Mouse (Mus musculus) lung, adult 2 months (tissue): Measurements from ENCODE around the gene Pkmyt1. TPM values are rescaled to one million over a fixed set of nuclear protein-coding genes. Genes with fewer than 3 reads are reported as not detected.

Source experiments
- DNase-seq: peaks from one replicate; pipeline ENCODE4 v3.0.0; 2022
- H3K4me1 ChIP-seq: fragments of 200-500 bp; 2 replicates; pipeline ENCODE4 v1.6.1; 2011; ENCODE audit warnings: low read length; ENCODE audit not compliant: control insufficient read depth, insufficient read depth
- H3K4me3 ChIP-seq: fragments of 200-500 bp; replicated peaks from 2 replicates; pipeline ENCODE3; 2011; ENCODE audit warnings: low read depth, mild to moderate bottlenecking, control low read depth, low read length; ENCODE audit errors: extremely low read depth
- CTCF ChIP-seq: fragments of 200-500 bp; IDR thresholded peaks from 2 replicates; pipeline ENCODE4 v1.5.1; 2011; ENCODE audit warnings: mild to moderate bottlenecking, low read length, control low read depth; ENCODE audit not compliant: insufficient read depth
- POLR2A ChIP-seq: fragments of 200-500 bp; IDR thresholded peaks from 2 replicates; pipeline ENCODE4 v1.6.1; 2011; ENCODE audit warnings: low read depth, mild to moderate bottlenecking, control low read depth, low read length, borderline replicate concordance; ENCODE audit errors: extremely low read depth
- WGBS: fragments of 180-500 bp; shearing (Covaris S2); methylation state at CpG from one replicate; pipeline ENCODE4 v1.1.7; 2018; 5-methylcytosine and 5-hydroxymethylcytosine counted together
- polyA plus RNA-seq: library from polyadenylated mRNA; depleted of rRNA; stranded (reverse); fragments of >200 nt; gene quantifications from 2 replicates; pipeline ENCODE4 v1.2.3, GENCODE M21; 2012

Gene Pkmyt1
- polyA plus RNA-seq, 1 experiment: 21.8 TPM

DNA sequence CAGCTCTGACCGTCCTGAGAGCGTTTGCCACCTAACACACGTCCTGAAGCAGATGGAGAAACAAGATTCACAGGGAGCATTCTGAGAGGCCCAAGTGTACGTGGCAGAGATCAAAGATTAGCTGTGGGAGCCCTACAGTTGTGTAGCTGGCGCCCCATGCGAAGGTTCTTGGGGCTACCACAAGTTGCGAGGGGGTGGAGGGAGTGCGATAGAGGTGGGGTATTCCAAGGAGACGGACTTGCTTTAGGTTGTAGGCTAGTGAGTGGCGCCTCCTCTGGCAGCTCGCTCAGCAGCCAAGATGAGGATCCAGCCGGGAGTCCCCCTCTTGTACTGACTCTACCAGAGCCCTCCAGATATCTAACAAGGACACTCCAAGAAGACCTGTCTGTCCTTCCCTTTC is 20.2 kb downstream of the Pkmyt1 start:
- WGBS: 19% methylated on average over 12 of the region's 12 CpGs

DNA sequence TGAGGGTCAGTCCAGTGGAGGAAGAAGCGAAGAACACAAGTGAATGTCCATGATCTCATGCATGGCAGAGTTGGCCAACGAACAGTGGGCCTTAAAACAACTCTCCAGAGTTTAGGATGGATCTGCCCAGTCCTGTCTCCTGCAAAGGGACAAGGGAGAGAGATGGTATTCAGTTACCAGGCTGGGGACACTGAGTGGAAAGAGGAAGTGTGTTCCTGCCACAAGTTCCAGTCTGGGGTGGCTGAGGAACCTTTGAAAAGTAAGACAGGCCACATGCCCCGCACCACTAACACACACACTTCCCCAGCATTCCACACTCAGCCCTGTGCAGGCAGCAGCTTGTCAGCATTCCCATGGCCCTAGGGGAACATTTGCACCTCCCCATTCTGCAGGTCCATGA is 20.6 kb downstream of the Pkmyt1 start:
- WGBS: 81% methylated on average over 3 of the region's 3 CpGs
- no peak for TF ChIP-seq CTCF
- H3K4me3 ChIP-seq: no peak overlapping the region
- DNase-seq: no peak
- H3K4me1 ChIP-seq: peaks cover 12% of the 10 kb centered on the region

More for the DNA sequence above, 20.2 kb downstream of the Pkmyt1 start:
- Histone ChIP-seq H3K4me3 (no peak overlapping the region), H3K4me1 (peaks cover 12% of the 10 kb centered on the region)
- DNase-seq: no peak
- no peak for TF ChIP-seq POLR2A
- 0 out of 2 replicates have a peak, but pooled peaks have one; percentile 4 for TF ChIP-seq CTCF

DNA sequence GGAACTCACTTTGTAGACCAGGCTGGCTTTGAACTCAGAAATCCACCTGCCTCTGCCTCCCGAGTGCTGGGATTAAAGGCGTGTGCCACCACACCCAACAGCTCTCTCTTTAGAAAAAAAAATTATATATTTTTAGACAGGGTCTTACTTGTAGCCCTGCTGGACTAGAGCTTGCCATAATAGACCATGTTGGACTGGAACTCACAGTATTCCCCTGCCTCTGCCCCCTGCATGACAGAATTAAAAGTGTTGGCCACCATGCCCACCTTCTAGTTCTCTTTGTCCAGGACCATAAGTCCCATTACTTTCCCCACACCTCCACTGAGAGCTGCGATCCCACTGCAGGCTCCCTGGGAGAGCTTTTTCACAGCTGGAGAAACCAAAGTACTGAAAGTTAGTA is 21.3 kb downstream of the Pkmyt1 start:
- no peak overlapping the region for H3K4me3 ChIP-seq
- peaks cover 6% of the 10 kb centered on the region for H3K4me1 ChIP-seq
- no peak for TF ChIP-seq POLR2A
- no peak for TF ChIP-seq CTCF
- no peak for DNase-seq
- WGBS: 79% methylated on average over 3 of the region's 3 CpGs

DNA sequence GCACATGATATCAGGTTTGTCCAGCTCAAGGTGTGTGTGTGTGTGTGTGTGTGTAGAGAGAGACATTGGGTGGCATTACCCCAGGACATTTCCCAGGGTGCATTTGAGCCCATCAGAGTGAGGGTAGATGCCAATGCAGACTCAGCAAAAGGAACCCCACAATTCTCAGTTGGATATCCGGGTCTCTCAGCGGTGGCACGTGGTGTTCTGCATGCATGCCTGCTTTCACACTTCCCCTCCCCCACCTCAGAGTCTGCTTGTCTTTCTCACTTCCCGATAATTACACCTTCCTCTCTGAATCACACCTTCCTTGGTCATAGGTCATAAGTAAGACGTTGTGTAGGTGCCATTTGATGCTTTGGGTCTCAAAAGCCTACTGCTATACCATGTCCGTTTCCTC is 21.9 kb downstream of the Pkmyt1 start:
- 19% methylated on average over 6 of the region's 6 CpGs for WGBS
- DNase-seq: no peak
- no peak for TF ChIP-seq CTCF
- no peak for TF ChIP-seq POLR2A

DNA sequence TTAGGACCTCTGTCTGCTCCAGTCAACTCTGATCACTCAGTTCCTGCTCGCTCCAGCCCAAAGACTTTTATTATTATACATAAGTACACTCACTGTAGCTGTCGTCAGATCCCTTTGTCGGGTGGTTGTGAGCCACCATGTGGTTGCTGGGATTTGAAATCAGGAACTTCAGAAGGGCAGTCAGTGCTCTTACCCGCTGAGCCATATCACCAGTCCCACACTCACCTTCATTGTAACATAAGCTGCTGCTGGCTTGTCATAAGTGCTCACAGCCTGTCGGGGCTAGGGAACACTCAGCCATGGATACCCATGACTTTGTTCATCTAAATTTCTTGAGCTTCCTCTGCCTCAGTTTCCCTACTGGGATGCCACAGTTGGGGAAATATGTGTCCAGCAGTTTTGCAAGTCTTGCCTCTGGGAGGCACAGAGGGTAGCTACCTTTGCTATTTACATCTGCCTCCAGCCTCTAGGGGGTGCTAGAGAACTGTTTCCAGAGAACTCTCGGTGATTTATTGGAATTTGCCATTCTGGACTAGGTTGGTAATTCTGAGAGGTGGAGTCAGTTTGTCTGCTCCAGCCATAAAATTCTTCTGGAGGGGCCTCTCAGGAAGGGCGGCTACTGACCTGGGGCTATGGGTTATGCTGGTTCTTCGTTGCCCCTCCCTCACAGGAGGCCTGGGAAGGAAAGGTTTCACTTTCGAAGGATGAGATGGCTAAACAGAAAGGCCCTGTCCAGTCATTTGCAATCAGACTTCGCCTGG is 22.7 kb downstream of the Pkmyt1 start:
- peak; percentile 68 for DNase-seq
- Histone ChIP-seq H3K4me3 (peak overlapping the region; percentile 40), H3K4me1 (peaks cover 4% of the 10 kb centered on the region; the same call in 1 of the 2 replicates)
- 18% methylated on average over 10 of the region's 10 CpGs for WGBS
- peak; percentile 45 for TF ChIP-seq CTCF
- TF ChIP-seq POLR2A: no peak

More for the DNA sequence above, 21.9 kb downstream of the Pkmyt1 start:
- H3K4me3 ChIP-seq: no peak overlapping the region
- H3K4me1 ChIP-seq: peaks cover 4% of the 10 kb centered on the region; the same call in 1 of the 2 replicates

DNA sequence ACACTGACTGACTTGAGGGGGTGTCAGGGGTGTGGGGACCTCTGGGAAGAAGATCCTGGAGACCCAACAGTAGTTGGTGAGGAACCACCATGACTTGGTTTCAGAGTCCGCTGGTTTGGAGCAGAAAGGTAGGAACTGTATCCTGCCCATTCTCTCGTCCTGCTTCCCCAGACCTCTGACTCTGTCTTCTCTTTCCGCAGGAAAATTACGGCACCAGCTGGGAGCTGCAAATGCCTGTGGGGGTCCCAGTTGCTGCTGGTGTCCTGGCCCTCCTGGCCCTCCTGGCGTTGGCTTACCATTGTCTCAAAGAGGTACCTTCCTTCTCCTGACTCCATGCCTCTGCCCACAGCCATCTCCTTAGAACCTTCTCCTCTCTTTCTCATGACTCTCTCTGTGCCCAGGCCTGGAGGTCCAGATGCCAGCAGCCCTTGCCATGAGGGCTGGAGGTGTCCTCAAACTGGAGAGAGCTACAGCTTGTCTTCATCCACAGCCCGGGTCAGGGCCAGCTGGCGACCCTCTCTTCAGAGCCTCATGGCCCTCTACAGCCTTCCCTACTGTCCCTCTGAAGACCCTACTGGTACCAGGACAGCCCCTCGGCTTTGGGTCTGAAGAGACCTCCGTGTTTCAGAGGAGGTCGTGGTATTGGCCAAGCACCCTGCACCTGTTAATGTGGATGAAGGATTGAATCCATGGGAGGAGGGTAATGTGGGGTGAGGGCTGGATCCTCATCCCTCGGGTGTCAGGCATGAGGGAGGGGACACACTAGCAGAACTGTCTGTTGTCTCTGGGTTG is 23.5 kb downstream of the Pkmyt1 start:
- 79% methylated on average over 11 of the region's 11 CpGs for WGBS

DNA sequence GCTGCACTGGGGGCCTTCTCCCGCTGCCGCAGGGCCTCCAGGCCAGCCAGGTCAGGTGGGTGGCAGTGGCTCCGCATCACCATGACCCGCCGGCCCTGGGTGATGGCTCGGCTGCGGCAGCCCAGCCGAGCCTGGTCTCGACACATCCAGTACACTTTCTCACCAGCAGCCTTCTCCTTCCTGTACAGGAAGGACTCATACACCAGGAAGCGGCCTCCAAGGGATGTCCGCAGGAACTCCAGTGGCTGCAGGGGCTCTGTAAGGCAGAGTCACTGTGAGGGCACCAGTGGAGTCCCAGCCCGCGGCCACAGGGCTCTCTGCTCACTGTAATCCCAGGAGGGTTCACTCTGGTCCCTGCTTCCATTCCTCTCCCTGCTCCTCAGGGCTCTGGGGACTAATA is 29.6 kb downstream of the Pkmyt1 start:
- Histone ChIP-seq H3K4me1 (no peaks in the 10 kb centered on the region), H3K4me3 (no peak overlapping the region)
- no peak for DNase-seq
- TF ChIP-seq POLR2A (no peak), CTCF (no peak)
- WGBS: 61% methylated on average over 13 of the region's 13 CpGs

More for the DNA sequence above, 23.5 kb downstream of the Pkmyt1 start:
- no peak for DNase-seq
- TF ChIP-seq POLR2A (0 out of 2 replicates have a peak, but pooled peaks have one; percentile 25), CTCF (no peak)
- peak overlapping the region; percentile 40 for H3K4me3 ChIP-seq
- H3K4me1 ChIP-seq: peaks cover 4% of the 10 kb centered on the region; the same call in 1 of the 2 replicates

DNA sequence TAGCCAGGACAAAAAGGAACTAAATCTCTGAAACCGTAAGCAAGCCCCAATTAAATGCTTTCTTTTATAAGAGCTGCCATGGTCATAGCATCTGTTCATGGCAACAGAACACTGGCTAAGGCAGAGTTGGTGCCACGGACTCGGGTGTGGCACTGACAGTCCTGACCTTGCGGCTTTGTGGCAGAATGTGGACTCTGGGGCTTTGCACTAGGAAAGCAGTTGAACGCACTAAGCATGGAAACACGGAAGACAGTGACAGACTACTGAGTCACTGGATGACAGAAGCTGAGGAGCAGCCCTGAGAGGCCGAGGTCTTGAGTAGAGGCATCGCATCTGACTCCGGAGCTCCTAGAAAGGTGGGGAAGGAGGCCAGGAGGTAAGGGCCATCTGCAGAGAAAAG is 31.4 kb downstream of the Pkmyt1 start:
- no peak for DNase-seq
- TF ChIP-seq POLR2A (no peak), CTCF (no peak)
- H3K4me1 ChIP-seq: no peaks in the 10 kb centered on the region
- WGBS: 93% methylated on average over 9 of the region's 9 CpGs
- H3K4me3 ChIP-seq: no peak overlapping the region

DNA sequence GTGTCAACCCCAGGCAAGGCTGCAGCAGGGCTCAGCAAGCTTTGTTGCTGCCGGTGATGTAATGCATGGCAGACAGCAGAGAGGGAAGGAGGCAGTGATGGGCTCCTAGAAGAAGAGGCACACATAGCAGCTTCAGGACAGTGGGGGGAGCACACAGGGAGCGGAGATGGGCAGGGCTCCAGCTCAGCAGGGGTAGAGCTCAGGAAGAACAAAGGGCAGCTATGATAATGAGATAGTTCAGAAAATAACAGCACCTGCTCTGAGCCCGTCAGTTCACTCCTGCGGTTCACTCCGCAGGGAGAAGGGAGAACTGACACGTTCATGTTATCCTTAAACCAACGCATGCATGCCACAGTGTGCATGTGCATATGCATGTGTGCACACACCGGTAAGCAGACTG is 32.7 kb downstream of the Pkmyt1 start:
- Histone ChIP-seq H3K4me1 (no peaks in the 10 kb centered on the region), H3K4me3 (no peak overlapping the region)
- 91% methylated on average over 8 of the region's 8 CpGs for WGBS
- no peak for DNase-seq
- TF ChIP-seq POLR2A: no peak
- TF ChIP-seq CTCF: no peak

DNA sequence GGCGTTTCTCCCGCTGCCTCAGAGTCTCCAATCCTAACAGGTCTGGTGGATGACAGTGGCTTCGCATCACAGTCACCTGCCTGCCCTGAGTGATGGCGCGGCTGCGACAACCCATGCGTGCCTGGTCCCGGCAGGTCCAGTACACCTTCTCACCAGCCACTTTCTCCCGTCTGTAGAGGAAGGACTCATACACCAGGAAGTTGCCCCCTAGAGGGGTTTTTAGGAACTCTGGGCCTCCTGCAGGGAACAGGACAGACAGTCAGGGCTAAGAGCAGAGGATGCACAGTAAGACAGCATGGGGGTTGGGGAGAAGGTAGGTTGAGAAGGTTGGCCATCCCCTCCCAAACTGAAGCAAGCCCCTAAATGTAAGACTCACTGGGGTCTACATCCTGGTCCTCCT is 34.1 kb downstream of the Pkmyt1 start:
- Histone ChIP-seq H3K4me1 (no peaks in the 10 kb centered on the region), H3K4me3 (no peak overlapping the region)
- no peak for TF ChIP-seq CTCF
- TF ChIP-seq POLR2A: no peak
- no peak for DNase-seq
- WGBS: 93% methylated on average over 9 of the region's 9 CpGs

DNA sequence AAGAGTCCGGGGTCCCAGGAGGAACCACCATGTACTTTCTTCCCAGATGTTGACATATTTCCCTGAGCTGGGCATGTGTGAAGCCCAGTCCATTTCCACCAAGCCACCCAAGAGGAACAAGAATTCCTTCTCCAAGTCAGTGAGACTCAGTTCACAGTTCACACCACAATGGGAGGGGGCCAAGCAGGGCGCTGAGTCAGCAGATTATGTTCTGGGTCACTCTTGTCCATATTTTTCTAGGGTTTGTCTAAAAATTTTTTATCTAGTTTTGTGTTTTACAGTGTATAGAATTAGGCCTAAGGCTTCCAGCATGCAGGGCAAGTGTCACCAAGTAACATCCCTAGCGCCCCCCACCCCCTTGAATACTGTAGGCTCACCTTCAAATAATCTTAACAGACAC is 35.0 kb downstream of the Pkmyt1 start:
- no peak overlapping the region for H3K4me3 ChIP-seq
- WGBS: 96% methylated on average over 3 of the region's 3 CpGs
- no peaks in the 10 kb centered on the region for H3K4me1 ChIP-seq
- DNase-seq: no peak
- TF ChIP-seq POLR2A (no peak), CTCF (no peak)
